Mouse (Mus musculus) frontal cortex, adult 2 months (tissue): ENCODE measurements at regions not wholly inside any gene's neighbourhood (a gene's known extent, or its start where the extent isn't known, plus 50 kb on each side); places are given as distances from the start of the nearest gene placed in this dataset.
A peak's percentile ranks its signal among the peaks of the same experiment; 100 is the strongest.

ENCODE experiments used
- DNase-seq, 2 experiments: peaks; one replicate each; pipeline ENCODE4 v3.0.0; 2022; ENCODE audit warnings: low spot score in 1 of 2; ENCODE audit errors: extremely low spot score in 1 of 2

- DNase-seq, result no peak
Observed at GRCm38 (mm10) chr4:84096081-84096480, 570.7 kb downstream of the Ccdc171 start.

DNA sequence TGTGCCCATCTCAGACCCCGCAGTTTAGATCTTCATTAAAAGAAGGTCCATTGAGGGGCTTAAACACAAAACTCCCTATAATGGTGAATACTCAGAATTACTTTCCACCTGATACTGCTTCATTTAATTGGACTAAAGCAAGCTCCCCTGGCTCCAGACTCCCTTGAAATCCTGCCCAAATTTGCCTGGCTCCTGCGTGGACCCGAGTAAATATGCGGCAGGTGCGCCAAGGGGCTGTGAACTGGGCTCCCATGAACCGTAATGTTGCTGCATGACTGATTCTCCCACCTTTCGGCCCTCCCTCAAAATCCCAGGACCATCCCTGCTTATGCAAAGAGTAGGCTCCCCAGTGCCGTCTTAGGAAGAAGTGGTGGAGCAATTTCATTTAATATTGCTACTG is 573.7 kb downstream of the Ccdc171 start:
- no peak for DNase-seq

GRCm38 (mm10) chr4:84101923-84102322 is 573.2 kb downstream of the Bnc2 start:
- DNase-seq, result no peak

DNA sequence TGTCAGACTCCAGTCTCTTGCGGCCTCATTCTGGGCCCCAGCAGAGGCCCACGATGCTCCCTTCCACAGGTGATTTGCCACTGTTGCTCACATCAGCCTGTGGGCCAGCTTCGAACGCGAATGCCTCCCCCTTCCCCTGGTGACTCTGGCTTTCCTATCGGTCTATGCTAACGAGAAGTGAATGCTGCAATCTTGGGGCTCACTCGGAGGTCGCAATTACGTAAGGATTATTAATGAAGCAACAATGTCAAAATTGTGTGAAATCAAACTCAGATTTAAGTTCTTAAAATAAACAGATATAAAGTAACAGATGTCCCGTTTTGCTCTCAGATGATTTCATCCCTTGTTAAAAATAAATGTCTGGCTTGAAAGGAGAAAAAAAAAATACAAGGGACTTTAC is 572.3 kb downstream of the Bnc2 start:
- no peak for DNase-seq

- DNase-seq, result no peak
Observed at GRCm38 (mm10) chr4:84108592-84108991, 566.5 kb downstream of the Bnc2 start.

DNA sequence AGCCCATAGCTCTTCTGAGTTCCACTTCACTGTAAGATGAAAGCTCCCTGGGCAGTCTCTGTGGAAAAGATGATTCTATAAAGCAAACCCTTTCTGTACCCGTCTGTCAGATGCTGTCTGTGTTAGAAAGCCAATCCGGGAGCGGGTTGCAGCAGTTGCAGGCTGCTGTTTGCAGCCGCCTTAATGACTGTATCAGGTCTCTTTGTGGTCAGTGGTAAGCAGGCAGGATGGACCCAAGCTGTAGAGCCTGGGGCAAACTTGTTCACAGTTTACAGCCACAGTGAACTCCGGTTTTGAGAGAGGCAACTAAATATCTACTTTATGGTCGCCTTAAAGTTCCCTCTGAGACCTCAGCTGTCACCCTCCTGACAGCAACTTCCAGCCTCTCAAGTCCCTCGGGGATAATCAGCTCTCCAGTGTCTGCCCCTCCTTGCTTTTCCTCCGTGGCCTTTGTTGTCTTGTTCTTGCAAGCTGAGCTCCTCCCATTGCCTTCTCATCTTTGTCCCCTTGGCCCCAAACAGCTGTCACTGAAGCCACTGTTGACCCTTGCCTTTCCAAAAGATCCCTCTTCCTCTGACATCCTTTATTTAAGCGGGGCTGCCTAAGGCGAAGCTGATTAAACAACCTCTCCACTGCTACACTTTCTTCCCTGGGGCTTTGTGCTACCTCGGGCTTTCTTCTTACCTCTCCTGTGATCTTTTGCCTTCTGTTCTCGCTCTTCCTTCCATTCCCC is 565.1 kb downstream of the Bnc2 start:
- DNase-seq, result no peak

- no peak for DNase-seq
Observed at GRCm38 (mm10) chr4:84114162-84115040, 560.7 kb downstream of the Bnc2 start.

- no peak for DNase-seq
Observed at GRCm38 (mm10) chr4:84118284-84118919, 556.7 kb downstream of the Bnc2 start.

GRCm38 (mm10) chr4:84119616-84120015 is 555.5 kb downstream of the Bnc2 start:
- DNase-seq, result no peak

DNA sequence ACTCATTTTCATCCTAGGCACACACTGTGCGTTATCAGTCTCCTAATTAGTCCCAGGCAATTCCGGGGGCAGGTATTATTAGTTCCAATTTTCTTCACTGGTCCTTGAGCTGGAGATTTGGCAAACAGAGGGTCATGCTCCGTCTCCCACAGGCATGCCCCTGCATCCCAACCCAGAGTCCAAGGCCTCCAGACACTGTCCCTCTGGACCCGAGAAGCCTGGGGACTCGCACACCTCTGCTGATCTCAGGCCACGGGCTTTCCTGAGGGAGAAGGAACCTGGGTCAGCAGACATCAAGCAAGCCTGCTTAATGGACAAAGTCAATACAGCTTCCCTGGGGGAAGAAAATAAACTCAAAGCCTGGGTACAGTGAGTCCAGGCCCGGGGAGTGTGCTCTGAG is 554.7 kb downstream of the Bnc2 start:
- DNase-seq, result no peak

DNA sequence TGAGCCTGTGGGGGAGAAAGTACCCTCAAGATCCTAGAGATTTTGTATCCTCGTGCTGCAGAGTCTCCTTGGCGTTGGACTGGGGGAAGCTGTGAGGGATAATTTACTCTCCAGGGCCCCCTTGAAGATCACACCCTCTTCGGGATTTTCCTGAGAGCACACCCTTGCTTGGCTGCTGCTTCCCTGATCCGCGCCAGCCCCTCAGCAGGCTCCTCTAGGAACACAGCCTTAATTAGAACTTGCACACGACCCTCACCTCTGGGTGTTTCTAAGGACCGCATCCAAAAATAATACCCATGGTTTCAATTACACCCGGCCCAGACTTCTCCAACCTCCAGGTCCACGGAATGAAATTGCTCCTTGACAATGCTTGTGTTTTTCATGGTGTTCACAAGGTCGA is 553.6 kb downstream of the Bnc2 start:
- no peak for DNase-seq

- no peak for DNase-seq
Observed at GRCm38 (mm10) chr4:84126400-84126799, 548.7 kb downstream of the Bnc2 start.

DNA sequence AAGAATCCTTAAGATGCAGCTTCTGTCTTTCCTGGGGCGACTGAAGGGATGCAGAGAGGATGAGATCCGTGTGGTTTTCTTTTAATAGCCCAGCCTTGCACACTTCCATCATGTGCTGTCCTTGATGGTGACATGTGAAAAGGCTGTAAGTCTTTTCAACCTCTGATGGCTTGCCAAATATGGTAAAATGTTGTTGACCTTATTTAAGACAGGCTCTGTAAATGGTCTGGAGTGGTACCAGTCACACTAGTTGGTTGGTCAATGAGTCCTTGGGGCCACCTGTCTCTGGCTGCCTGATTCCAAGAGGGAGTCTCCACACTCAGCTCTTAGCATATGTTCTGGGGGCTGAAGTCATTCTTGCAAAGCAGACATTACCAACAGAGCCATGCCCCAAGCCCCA is 547.7 kb downstream of the Bnc2 start:
- DNase-seq, result peak in 1 of 2 experiments; percentile 10

GRCm38 (mm10) chr4:84130840-84131547 is 544.1 kb downstream of the Bnc2 start:
- no peak for DNase-seq

GRCm38 (mm10) chr4:84135740-84136139 is 539.3 kb downstream of the Bnc2 start:
- no peak for DNase-seq

- DNase-seq, result peak in 1 of 2 experiments; percentile 6
Observed at GRCm38 (mm10) chr4:84137171-84137919, 537.7 kb downstream of the Bnc2 start.

DNA sequence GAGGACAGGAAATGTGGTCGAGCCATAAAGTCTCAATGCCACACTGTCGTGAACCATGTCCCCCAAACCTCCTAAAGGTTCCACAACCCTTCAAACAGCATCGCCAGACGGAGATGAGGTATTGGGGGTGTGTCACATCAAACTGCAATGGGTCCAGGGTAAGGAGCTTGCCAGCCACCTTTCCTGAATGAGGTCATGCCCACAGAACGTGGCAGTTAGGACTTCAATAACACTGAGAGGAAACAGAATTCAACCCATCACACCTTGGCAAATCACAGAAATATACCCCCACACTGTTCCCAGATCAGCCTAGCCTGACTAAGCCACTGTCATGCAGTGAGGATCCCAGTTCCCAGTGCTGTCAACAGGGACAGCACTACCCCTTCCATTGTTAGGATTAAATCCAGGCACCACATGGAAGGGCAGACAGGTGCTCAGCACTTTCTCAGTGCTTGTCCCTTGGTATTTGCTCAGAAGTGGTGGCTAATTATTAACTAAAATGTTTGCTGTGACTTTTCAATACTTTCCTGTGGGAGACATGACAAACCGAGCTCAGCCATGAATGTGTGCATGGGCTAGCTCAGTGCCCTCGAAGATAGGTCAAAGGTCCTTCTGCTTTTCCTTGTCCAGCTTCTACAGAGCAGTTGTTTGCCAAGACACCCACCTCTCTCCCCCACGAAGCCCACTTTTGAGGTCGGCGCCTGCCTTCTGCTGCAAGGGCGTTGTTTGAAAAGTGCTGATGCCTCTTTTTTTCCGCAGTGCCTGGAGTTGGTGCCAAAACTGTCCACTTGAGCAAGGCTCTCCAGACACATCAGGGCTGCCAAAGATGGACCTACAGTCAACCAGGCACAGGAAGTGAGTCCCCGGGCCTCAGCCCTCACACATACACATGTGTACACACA is 525.7 kb downstream of the Bnc2 start:
- no peak for DNase-seq

DNA sequence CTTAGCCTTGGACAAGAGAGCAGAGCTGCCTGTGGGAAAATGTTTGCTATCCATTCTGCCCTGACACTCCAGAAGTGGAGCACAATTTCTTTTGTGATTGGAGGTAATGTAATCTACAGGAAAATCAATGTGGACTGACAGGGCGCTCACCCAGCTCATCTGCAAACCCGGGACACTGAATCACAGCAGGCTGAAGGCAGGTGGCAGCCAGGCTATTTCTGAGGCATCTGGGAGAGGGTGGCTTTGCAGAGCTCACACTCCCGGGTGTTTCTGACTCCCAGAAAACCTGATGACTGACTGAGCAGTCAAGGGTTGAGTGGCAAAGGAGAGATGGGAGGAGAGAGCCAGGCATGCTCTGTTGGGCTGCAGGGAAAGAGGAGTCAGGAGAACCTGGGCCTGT is 524.4 kb downstream of the Bnc2 start:
- DNase-seq, result peak in 1 of 2 experiments; percentile 8

GRCm38 (mm10) chr4:84151247-84151646 is 523.8 kb downstream of the Bnc2 start:
- DNase-seq, result no peak
